Mouse (Mus musculus) limb, embryonic 10.5 days (tissue): ENCODE data around the gene Gm4353. TPM values are rescaled to one million over a fixed set of nuclear protein-coding genes. Genes with fewer than 3 reads are reported as not detected.

Experiments
- DNase-seq: peaks from one replicate; pipeline ENCODE4 v3.0.0-alpha.2; 2017; ENCODE audit warnings: low spot score
- H3K27ac ChIP-seq: fragments of 300-500 bp; sonication (generic); 2 replicates; pipeline ENCODE4 v1.5.1; 2016; ENCODE audit warnings: mild to moderate bottlenecking
- H3K27me3 ChIP-seq: fragments of 300-500 bp; sonication (generic); 2 replicates; pipeline ENCODE4 v1.6.1; 2016; ENCODE audit warnings: low read depth, mild to moderate bottlenecking; ENCODE audit not compliant: poor library complexity, severe bottlenecking
- H3K36me3 ChIP-seq: fragments of 300-500 bp; sonication (generic); 2 replicates; pipeline ENCODE4 v1.6.1; 2016; ENCODE audit warnings: mild to moderate bottlenecking, moderate library complexity
- H3K4me1 ChIP-seq: fragments of 300-500 bp; sonication (generic); 2 replicates; pipeline ENCODE4 v1.6.1; 2016
- H3K4me3 ChIP-seq: fragments of 300-500 bp; sonication (generic); 2 replicates; pipeline ENCODE4 v1.5.1; 2016; ENCODE audit warnings: mild to moderate bottlenecking, moderate library complexity
- H3K9me3 ChIP-seq: fragments of 300-500 bp; sonication (generic); replicated peaks from 2 replicates; pipeline ENCODE4 v1.6.1; 2016; ENCODE audit warnings: mild to moderate bottlenecking
- WGBS: fragments of 180-500 bp; shearing (Covaris S2); methylation state at CpG from one replicate; pipeline ENCODE4 v1.1.7; 2016; 5-methylcytosine and 5-hydroxymethylcytosine counted together
- polyA plus RNA-seq: library from polyadenylated mRNA; unstranded; fragments of >200 nt; fragmentation: Nextera tagmentation; extraction: Ambion mirVana; gene quantifications from 2 replicates; pipeline ENCODE4 v1.2.1, GENCODE M21; 2016

The Gm4353 gene
- polyA plus RNA-seq, 1 experiment from 2014 or later: 1.1 TPM

DNA sequence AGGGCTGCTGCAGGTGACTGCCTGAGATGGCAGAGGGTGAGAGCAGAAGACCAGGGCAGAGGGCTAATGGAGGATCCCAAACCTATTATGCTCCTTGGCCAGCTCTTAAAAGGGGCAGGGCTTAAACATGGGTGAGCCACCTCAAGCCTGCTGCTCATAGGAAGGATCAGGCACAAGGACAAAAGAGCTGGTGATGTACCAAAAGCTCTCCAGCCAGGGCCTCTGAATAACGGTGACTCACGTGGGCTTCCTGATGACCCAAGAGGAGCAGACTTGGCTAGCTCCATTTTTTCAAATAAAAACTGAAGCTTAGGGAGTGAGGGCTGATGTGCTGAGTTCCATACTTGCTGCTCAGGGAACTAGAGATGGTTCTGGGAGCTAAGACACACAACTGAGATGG, 31.6 kb upstream of the Gm4353 start:
- H3K4me3 ChIP-seq: no peak overlapping the region
- H3K27ac ChIP-seq: no peak overlapping the region
- 84% methylated on average over 2 of the region's 2 CpGs for whole genome bisulfite sequencing
- DNase-seq: no peak
- no peaks in the 10 kb centered on the region for H3K9me3 ChIP-seq
- H3K4me1 ChIP-seq: peaks cover 12% of the 10 kb centered on the region
- no peaks in the 10 kb centered on the region for H3K36me3 ChIP-seq
- H3K27me3 ChIP-seq: no peaks in the 10 kb centered on the region

DNA sequence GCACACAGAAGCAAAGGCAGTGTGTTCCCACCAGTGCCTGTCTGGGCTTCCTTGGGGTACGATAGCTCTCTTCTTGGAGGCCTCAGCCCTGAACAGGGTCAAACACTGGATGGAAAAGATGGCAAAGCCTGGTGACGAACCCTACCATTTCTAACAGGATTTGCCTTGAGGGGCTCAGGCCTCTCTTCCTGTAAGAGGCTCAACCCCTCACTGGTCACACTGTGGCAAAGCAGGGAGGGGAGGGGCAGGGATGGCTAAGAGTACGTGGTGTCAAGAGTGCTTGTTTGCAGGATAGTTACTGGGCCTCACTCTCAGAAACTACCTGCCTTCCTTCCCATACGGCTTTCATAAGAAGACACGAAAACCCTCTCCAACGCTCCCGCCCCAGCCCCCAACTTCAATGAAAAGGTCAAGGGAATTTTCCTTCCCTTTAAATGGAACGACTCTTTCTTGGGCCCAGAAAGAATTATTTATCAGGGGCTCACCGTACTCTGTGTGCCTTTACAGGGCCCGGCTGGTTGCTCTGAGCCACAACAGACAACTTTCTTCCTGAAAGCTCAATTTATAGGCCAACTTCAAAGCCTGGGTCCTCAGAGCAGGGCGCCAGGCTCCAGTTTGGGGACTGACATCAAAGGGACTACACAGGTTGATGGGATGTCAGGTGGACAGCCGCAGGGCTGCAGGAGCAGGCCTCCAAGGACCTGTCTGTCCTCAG, 30.9 kb upstream of the Gm4353 start:
- no peaks in the 10 kb centered on the region for H3K36me3 ChIP-seq
- peak; percentile 30 for DNase-seq
- H3K27ac ChIP-seq: 0 out of 2 replicates have a peak overlapping the region, but pooled peaks have one; percentile 8
- H3K4me1 ChIP-seq: peaks cover 12% of the 10 kb centered on the region
- H3K4me3 ChIP-seq: no peak overlapping the region
- WGBS: 38% methylated on average over 12 of the region's 12 CpGs
- no peaks in the 10 kb centered on the region for H3K9me3 ChIP-seq
- no peaks in the 10 kb centered on the region for H3K27me3 ChIP-seq

- WGBS: 84% methylated on average over 6 of the region's 6 CpGs
- Histone ChIP-seq H3K27me3 (no peaks in the 10 kb centered on the region), H3K9me3 (no peaks in the 10 kb centered on the region), H3K27ac (no peak overlapping the region), H3K36me3 (peaks cover 8% of the 10 kb centered on the region), H3K4me3 (no peak overlapping the region), H3K4me1 (peaks cover 12% of the 10 kb centered on the region)
- peak; percentile 22 for DNase-seq
Measured at GRCm38 (mm10) chr7:116111546-116111945, 27.1 kb upstream of the Gm4353 start.

GRCm38 (mm10) chr7:116110661-116111060, 26.2 kb upstream of the Gm4353 start:
- no peak overlapping the region for H3K4me3 ChIP-seq
- WGBS: 76% methylated on average over 3 of the region's 3 CpGs
- peak; percentile 20 for DNase-seq
- peaks cover 17% of the 10 kb centered on the region for H3K36me3 ChIP-seq
- no peaks in the 10 kb centered on the region for H3K27me3 ChIP-seq
- H3K27ac ChIP-seq: no peak overlapping the region
- H3K9me3 ChIP-seq: no peaks in the 10 kb centered on the region
- H3K4me1 ChIP-seq: peaks cover 9% of the 10 kb centered on the region

DNA sequence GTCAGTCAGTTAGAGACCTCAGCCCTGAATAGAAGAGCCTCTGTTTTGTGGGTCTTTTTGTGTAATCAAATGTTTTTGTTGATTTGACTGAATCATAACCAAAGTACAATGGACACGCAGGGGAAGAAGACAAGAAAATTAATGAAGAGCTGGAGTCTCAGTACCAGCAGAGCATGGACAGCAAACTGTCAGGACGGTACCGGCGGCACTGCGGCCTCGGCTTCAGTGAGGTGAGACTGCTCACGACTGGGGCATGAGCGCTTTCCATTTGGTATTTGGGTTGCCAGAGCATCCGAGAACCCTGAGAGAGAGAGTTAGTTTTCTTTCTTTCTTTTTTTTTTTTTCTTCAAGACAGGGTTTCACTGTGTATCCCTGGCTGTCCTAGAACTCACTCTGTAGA, 18.7 kb upstream of the Gm4353 start:
- no peaks in the 10 kb centered on the region for H3K27me3 ChIP-seq
- 97% methylated on average over 9 of the region's 9 CpGs for WGBS
- H3K4me1 ChIP-seq: no peaks in the 10 kb centered on the region

DNA sequence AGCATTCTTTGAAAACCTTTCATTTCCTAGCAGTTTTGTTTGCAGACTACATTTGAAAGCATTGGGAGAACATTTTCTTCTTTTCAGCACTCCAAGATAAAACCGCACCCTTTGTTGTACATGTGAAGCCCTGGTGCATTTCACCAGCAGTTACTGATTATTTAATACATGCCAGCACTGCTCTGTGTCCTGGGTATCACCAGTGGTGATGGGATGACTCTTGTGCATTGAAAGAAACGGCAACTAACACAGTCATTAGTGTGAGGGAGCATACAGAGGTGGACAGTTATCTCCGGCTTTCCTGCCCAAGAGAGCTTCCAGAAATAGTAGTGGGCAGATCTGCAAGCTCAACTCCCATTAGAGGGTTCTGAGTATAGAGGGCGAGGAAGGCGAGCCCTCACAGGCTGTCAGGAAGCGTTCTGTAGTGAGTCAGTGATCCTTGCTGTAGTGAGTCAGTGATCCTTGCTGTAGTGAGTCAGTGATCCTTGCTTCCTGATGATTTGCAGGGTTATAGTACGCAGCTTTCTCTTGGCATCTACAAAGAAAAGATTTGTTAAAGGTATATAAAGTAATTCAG, 15.6 kb upstream of the Gm4353 start:
- 96% methylated on average over 7 of the region's 7 CpGs for WGBS
- DNase-seq: no peak
- Histone ChIP-seq H3K9me3 (no peaks in the 10 kb centered on the region), H3K36me3 (peaks cover 64% of the 10 kb centered on the region), H3K27ac (no peak overlapping the region), H3K4me1 (peaks cover 5% of the 10 kb centered on the region; the same call in 1 of the 2 replicates), H3K27me3 (no peaks in the 10 kb centered on the region), H3K4me3 (no peak overlapping the region)

More for the DNA sequence above, 18.7 kb upstream of the Gm4353 start:
- Histone ChIP-seq H3K36me3 (peaks cover 87% of the 10 kb centered on the region), H3K9me3 (no peaks in the 10 kb centered on the region), H3K4me3 (no peak overlapping the region), H3K27ac (no peak overlapping the region)
- DNase-seq: no peak

GRCm38 (mm10) chr7:116093466-116093850, 9.0 kb upstream of the Gm4353 start:
- WGBS: under 1% methylated on average over 19 of the region's 19 CpGs
- H3K36me3 ChIP-seq: no peaks in the 10 kb centered on the region
- peak overlapping the region; percentile 74 for H3K4me3 ChIP-seq
- H3K27me3 ChIP-seq: no peaks in the 10 kb centered on the region
- peaks cover 19% of the 10 kb centered on the region for H3K4me1 ChIP-seq
- no peaks in the 10 kb centered on the region for H3K9me3 ChIP-seq
- H3K27ac ChIP-seq: peak overlapping the region; percentile 94
- no peak for DNase-seq

DNA sequence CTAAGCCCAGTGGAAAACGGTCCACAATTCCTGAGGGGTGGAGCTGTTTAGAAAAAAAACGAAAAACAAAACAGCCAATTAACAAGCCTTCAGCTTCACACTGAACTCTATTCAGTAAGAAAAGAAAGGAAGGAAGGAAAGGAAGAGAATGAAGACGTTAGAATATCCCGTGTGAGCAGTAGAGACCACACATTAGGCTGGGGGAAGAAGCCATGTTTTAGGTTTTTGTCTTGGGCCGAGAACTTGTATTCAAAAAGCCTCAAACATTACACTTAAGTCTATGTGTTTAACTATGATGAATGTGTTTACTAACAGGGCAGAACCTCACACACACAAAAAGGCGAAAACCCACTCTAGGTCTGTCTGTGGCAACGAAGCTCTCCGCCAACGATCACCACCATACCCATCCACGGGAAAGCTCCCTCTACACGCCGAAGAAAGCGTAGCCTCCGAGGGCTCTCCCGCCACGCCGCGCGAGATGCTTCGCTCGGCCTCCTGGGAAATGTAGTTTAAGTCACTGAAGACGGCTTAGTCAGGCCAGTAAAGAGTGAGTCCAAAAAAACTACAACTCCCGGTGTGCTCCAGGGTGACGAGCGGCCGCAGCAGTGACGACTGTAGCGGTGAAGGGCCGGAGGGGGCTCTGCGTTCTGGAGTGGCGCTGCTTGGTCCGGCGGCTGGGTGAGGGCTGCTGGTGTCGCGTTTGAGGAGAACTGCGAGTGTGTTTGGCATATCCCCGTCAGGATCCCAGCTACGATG, 8.5 kb upstream of the Gm4353 start:
- Histone ChIP-seq H3K27ac (peak overlapping the region; percentile 94), H3K4me1 (peaks cover 19% of the 10 kb centered on the region), H3K36me3 (no peaks in the 10 kb centered on the region), H3K27me3 (no peaks in the 10 kb centered on the region), H3K9me3 (no peaks in the 10 kb centered on the region), H3K4me3 (peak overlapping the region; percentile 74)
- DNase-seq: peak; percentile 94
- under 1% methylated on average over 38 of the region's 38 CpGs for WGBS

GRCm38 (mm10) chr7:116060739-116061138, 23.7 kb downstream of the Gm4353 start:
- no peaks in the 10 kb centered on the region for H3K9me3 ChIP-seq
- H3K27me3 ChIP-seq: no peaks in the 10 kb centered on the region
- no peak for DNase-seq
- no peaks in the 10 kb centered on the region for H3K36me3 ChIP-seq
- no peak overlapping the region for H3K4me3 ChIP-seq
- no peak overlapping the region for H3K27ac ChIP-seq
- 59% methylated on average over 1 of the region's 1 CpGs for WGBS
- no peaks in the 10 kb centered on the region for H3K4me1 ChIP-seq

DNA sequence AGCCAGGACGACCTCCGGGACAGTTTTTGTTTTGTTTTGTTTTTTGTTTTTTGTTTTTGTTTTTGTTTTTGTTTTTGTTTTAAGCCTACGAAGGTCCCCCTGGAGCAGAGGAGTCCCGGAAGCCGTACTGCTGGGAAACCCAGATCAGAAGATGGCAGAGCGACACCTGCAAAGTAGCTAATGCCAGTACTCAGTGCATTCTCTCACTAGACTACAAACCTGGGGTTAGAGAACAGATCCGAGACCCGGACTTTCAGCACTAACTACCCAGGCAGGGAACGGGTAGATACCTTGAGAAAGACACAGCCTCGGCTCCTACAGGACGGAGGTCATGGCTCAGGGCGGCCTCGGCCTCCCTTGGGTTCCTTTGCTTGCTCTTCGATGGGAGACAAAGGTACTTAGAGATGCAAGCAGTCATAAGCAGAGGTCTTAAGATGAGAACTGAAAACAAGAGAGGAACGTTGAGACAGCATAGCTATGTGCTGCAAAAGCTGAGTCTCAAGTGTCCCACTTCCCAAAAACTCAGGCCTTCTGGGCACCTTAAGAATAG, 43.9 kb downstream of the Gm4353 start:
- Histone ChIP-seq H3K4me3 (peak overlapping the region; percentile 62), H3K4me1 (peaks cover 39% of the 10 kb centered on the region), H3K9me3 (no peaks in the 10 kb centered on the region), H3K27ac (no peak overlapping the region), H3K36me3 (no peaks in the 10 kb centered on the region), H3K27me3 (peaks cover 62% of the 10 kb centered on the region)
- no peak for DNase-seq
- 19% methylated on average over 15 of the region's 15 CpGs for WGBS

GRCm38 (mm10) chr7:116039538-116040466, 44.6 kb downstream of the Gm4353 start:
- no peaks in the 10 kb centered on the region for H3K9me3 ChIP-seq
- H3K36me3 ChIP-seq: no peaks in the 10 kb centered on the region
- peak overlapping the region; percentile 75 for H3K27ac ChIP-seq
- WGBS: under 1% methylated on average over 48 of the region's 48 CpGs
- H3K27me3 ChIP-seq: peaks cover 69% of the 10 kb centered on the region
- DNase-seq: peak; percentile 88
- peak overlapping the region; percentile 62 for H3K4me3 ChIP-seq
- peaks cover 42% of the 10 kb centered on the region for H3K4me1 ChIP-seq

- peaks cover 48% of the 10 kb centered on the region for H3K4me1 ChIP-seq
- no peaks in the 10 kb centered on the region for H3K36me3 ChIP-seq
- under 1% methylated on average over 11 of the region's 11 CpGs for WGBS
- H3K27ac ChIP-seq: peak within 1 kb of the TSS; percentile 75
- H3K4me3 ChIP-seq: peak within 1 kb of the TSS; percentile 62
- peaks cover 76% of the 10 kb centered on the region for H3K27me3 ChIP-seq
- H3K9me3 ChIP-seq: no peaks in the 10 kb centered on the region
- DNase-seq: peak; percentile 61
Measured at GRCm38 (mm10) chr7:116039196-116039537, 45.3 kb downstream of the Gm4353 start, which contains the start of gene 1110004F10Rik. Gene 1110004F10Rik (plus strand): TSS chr7:116039397.
